Mouse (Mus musculus): Measurements from ENCODE around the gene Pnp2. TPM values are rescaled to one million over a fixed set of nuclear protein-coding genes. Genes with fewer than 3 reads are reported as not detected.

The Pnp2 gene
- polyA plus RNA-seq, 1 experiment = 3.1 TPM

GRCm38 (mm10) chr14:50927366-50927765 lies 28.4 kb upstream of the Pnp2 start:
- DNase-seq (ENCODE audit: low read depth in 1 of 2, low spot score in 2 of 2) = no peak
- Histone ChIP-seq H3K36me3 (ENCODE audit: control insufficient read depth, insufficient read depth, low read length) (peaks cover 31% of the 10 kb centered on the region), H3K4me1 (ENCODE audit: control insufficient read depth, insufficient read depth, insufficient read length) (peaks cover 8% of the 10 kb centered on the region; the same call in 1 of the 2 replicates), H3K27me3 (ENCODE audit: control insufficient read depth, insufficient read depth, low read length) (no peaks in the 10 kb centered on the region), H3K4me3 (ENCODE audit: extremely low read depth, insufficient read depth, insufficient read length) (no peak overlapping the region), H3K27ac (ENCODE audit: insufficient read depth, low read length) (no peak overlapping the region)
- 93% methylated on average over 3 of the region's 3 CpGs for WGBS
- TF ChIP-seq CTCF (IDR thresholded peaks at IDR 0.05; ENCODE audit: extremely low read depth, insufficient read depth, insufficient read length, insufficient replicate concordance) = no peak
- TF ChIP-seq POLR2A (IDR thresholded peaks at IDR 0.05; ENCODE audit: low read depth, low read length) = no peak

DNA sequence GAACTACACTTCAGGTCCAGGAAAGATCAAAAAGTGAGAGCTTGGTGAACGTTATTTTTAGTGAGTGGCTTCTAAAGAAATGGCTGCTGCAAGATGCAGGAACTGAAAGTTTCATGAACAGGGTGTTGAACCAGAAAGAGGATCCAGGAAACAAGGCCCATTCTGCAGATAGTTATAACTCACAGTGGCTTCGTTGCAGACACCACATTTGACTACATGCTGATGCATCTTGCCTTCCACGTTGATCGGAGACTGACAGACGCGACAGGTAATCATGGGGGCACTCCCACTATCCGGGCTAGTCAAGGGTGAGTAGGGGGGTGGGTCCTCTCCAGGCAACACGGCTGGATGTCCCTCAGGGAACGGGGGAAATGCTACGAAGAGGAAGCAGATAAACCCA lies 25.8 kb upstream of the Pnp2 start:
- WGBS = 2% methylated on average over 10 of the region's 10 CpGs
- H3K36me3 ChIP-seq (ENCODE audit: control insufficient read depth, insufficient read depth, low read length) = peaks cover 31% of the 10 kb centered on the region
- peak overlapping the region; percentile 75 for H3K4me3 ChIP-seq (ENCODE audit: extremely low read depth, insufficient read depth, insufficient read length)
- H3K27ac ChIP-seq (ENCODE audit: insufficient read depth, low read length) = peak overlapping the region; percentile 95
- peaks cover 8% of the 10 kb centered on the region; the same call in 1 of the 2 replicates for H3K4me1 ChIP-seq (ENCODE audit: control insufficient read depth, insufficient read depth, insufficient read length)
- peak; percentile 37 to 38 for DNase-seq (ENCODE audit: low read depth in 1 of 2, low spot score in 2 of 2)
- no peak; the same call in 1 of the 2 replicates for TF ChIP-seq POLR2A (IDR thresholded peaks at IDR 0.05; ENCODE audit: low read depth, low read length)
- TF ChIP-seq CTCF (IDR thresholded peaks at IDR 0.05; ENCODE audit: extremely low read depth, insufficient read depth, insufficient read length, insufficient replicate concordance) = no peak
- H3K27me3 ChIP-seq (ENCODE audit: control insufficient read depth, insufficient read depth, low read length) = no peaks in the 10 kb centered on the region

GRCm38 (mm10) chr14:50930377-50930753 lies 25.4 kb upstream of the Pnp2 start:
- TF ChIP-seq POLR2A (IDR thresholded peaks at IDR 0.05; ENCODE audit: low read depth, low read length) (no peak), CTCF (IDR thresholded peaks at IDR 0.05; ENCODE audit: extremely low read depth, insufficient read depth, insufficient read length, insufficient replicate concordance) (no peak)
- H3K27ac ChIP-seq (ENCODE audit: insufficient read depth, low read length) = peak overlapping the region; percentile 95
- peaks cover 8% of the 10 kb centered on the region; the same call in 1 of the 2 replicates for H3K4me1 ChIP-seq (ENCODE audit: control insufficient read depth, insufficient read depth, insufficient read length)
- DNase-seq (ENCODE audit: low read depth in 1 of 2, low spot score in 2 of 2) = peak; percentile 70 to 71
- no peaks in the 10 kb centered on the region for H3K27me3 ChIP-seq (ENCODE audit: control insufficient read depth, insufficient read depth, low read length)
- peak overlapping the region; percentile 75 for H3K4me3 ChIP-seq (ENCODE audit: extremely low read depth, insufficient read depth, insufficient read length)
- H3K36me3 ChIP-seq (ENCODE audit: control insufficient read depth, insufficient read depth, low read length) = peaks cover 31% of the 10 kb centered on the region
- under 1% methylated on average over 37 of the region's 38 CpGs for WGBS

- peak; percentile 46 for TF ChIP-seq POLR2A (IDR thresholded peaks at IDR 0.05; ENCODE audit: low read depth, low read length)
- TF ChIP-seq CTCF (IDR thresholded peaks at IDR 0.05; ENCODE audit: extremely low read depth, insufficient read depth, insufficient read length, insufficient replicate concordance) = no peak
- Histone ChIP-seq H3K4me3 (ENCODE audit: extremely low read depth, insufficient read depth, insufficient read length) (peak within 1 kb of the TSS; percentile 75), H3K27ac (ENCODE audit: insufficient read depth, low read length) (peak within 1 kb of the TSS; percentile 95), H3K36me3 (ENCODE audit: control insufficient read depth, insufficient read depth, low read length) (peaks cover 31% of the 10 kb centered on the region), H3K4me1 (ENCODE audit: control insufficient read depth, insufficient read depth, insufficient read length) (peaks cover 8% of the 10 kb centered on the region; the same call in 1 of the 2 replicates), H3K27me3 (ENCODE audit: control insufficient read depth, insufficient read depth, low read length) (no peaks in the 10 kb centered on the region)
- 1% methylated on average over 68 of the region's 68 CpGs for WGBS
- peak; percentile 100 for DNase-seq (ENCODE audit: low read depth in 1 of 2, low spot score in 2 of 2)
Measured at GRCm38 (mm10) chr14:50930754-50931492, 24.9 kb upstream of the Pnp2 start, which contains the start of the genes Pip4p1 and Pnp. TSS of gene Pip4p1 (minus strand) at chr14:50930856. TSS of gene Pnp (plus strand) at chr14:50931082.

- 17% methylated on average over 12 of the region's 12 CpGs for WGBS
Measured at GRCm38 (mm10) chr14:50931493-50932020, 24.2 kb upstream of the Pnp2 start.

GRCm38 (mm10) chr14:50936649-50937048 lies 19.1 kb upstream of the Pnp2 start:
- Histone ChIP-seq H3K36me3 (ENCODE audit: control insufficient read depth, insufficient read depth, low read length) (no peaks in the 10 kb centered on the region), H3K4me3 (ENCODE audit: extremely low read depth, insufficient read depth, insufficient read length) (no peak overlapping the region), H3K27ac (ENCODE audit: insufficient read depth, low read length) (no peak overlapping the region), H3K27me3 (ENCODE audit: control insufficient read depth, insufficient read depth, low read length) (no peaks in the 10 kb centered on the region), H3K4me1 (ENCODE audit: control insufficient read depth, insufficient read depth, insufficient read length) (no peaks in the 10 kb centered on the region)
- no peak for DNase-seq (ENCODE audit: low read depth in 1 of 2, low spot score in 2 of 2)
- TF ChIP-seq POLR2A (IDR thresholded peaks at IDR 0.05; ENCODE audit: low read depth, low read length) = no peak
- no peak for TF ChIP-seq CTCF (IDR thresholded peaks at IDR 0.05; ENCODE audit: extremely low read depth, insufficient read depth, insufficient read length, insufficient replicate concordance)
- WGBS = 85% methylated on average over 1 of the region's 1 CpGs

More at GRCm38 (mm10) chr14:50931493-50932020, 24.2 kb upstream of the Pnp2 start:
- no peak for TF ChIP-seq CTCF (IDR thresholded peaks at IDR 0.05; ENCODE audit: extremely low read depth, insufficient read depth, insufficient read length, insufficient replicate concordance)
- TF ChIP-seq POLR2A (IDR thresholded peaks at IDR 0.05; ENCODE audit: low read depth, low read length) = no peak
- Histone ChIP-seq H3K4me1 (ENCODE audit: control insufficient read depth, insufficient read depth, insufficient read length) (peaks cover 8% of the 10 kb centered on the region; the same call in 1 of the 2 replicates), H3K27me3 (ENCODE audit: control insufficient read depth, insufficient read depth, low read length) (no peaks in the 10 kb centered on the region), H3K36me3 (ENCODE audit: control insufficient read depth, insufficient read depth, low read length) (peaks cover 26% of the 10 kb centered on the region), H3K4me3 (ENCODE audit: extremely low read depth, insufficient read depth, insufficient read length) (peak overlapping the region; percentile 74), H3K27ac (ENCODE audit: insufficient read depth, low read length) (peak overlapping the region; percentile 84)
- no peak for DNase-seq (ENCODE audit: low read depth in 1 of 2, low spot score in 2 of 2)
